Mouse (Mus musculus) central nervous system, embryonic 14 days (tissue): ENCODE results near the gene Olfr924. TPM values are rescaled to one million over a fixed set of nuclear protein-coding genes. Genes with fewer than 3 reads are reported as not detected.

ENCODE experiments used
- polyA plus RNA-seq: library from polyadenylated mRNA; depleted of rRNA; stranded (reverse); fragments of >200 nt; gene quantifications from 2 replicates; pipeline ENCODE4 v1.2.3, GENCODE M21; 2012; rRNA removed

Gene Olfr924
- polyA plus RNA-seq = not detected in 2 replicates

DNA sequence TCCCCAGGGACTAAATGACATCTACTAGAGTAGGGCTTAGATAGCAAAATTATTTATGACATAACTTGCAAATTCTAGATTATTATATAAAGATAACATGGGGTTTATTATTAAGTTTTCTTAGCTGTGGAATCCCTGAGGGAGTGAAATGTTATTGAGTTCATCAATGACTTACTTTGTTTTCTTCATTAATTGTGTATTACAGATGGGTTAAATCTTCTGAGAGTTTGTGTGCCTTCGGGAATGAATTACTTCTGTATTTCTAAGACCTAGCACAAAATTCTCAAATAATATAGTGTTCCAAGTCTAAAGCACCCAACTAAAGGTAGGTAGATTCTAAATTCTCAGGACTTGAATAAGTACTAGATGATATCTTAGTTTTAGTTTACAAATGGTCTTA is at the start of gene Olfr924:
TSS of gene Olfr924 (plus strand) at position 301 of the 400 bp plus-strand sequence.

GRCm38 (mm10) chr9:38814314-38814713 is 29.9 kb upstream of the Olfr924 start, which contains the start of gene Olfr922:
Gene Olfr922, plus strand, starts transcription at chr9:38814614.

GRCm38 (mm10) chr9:38826245-38826644 is 18.0 kb upstream of the Olfr924 start, which contains the start of gene Olfr923:
Gene Olfr923, plus strand, starts transcription at chr9:38826545.

GRCm38 (mm10) chr9:38854760-38855159 is 10.5 kb downstream of the Olfr924 start, which contains the start of gene Olfr26:
Gene Olfr26, plus strand, starts transcription at chr9:38855060.

GRCm38 (mm10) chr9:38876826-38877225 is 32.6 kb downstream of the Olfr924 start, which contains the start of gene Olfr926:
Gene Olfr926, plus strand, starts transcription at chr9:38877126.

Other genes with a start within 250 kb of the Olfr924 start
- gene Olfr914, start 239.3 kb upstream of the Olfr924 start, polyA plus RNA-seq = not detected in 2 replicates
- gene Olfr916, start 184.6 kb upstream of the Olfr924 start, polyA plus RNA-seq = not detected in 2 replicates
- not detected in 2 replicates for gene Olfr917, start 178.6 kb upstream of the Olfr924 start, polyA plus RNA-seq
- gene Olfr918, start 169.8 kb upstream of the Olfr924 start, polyA plus RNA-seq = not detected in 2 replicates
- not detected in 2 replicates for gene Olfr919, start 140.8 kb upstream of the Olfr924 start, polyA plus RNA-seq
- gene Vwa5a, start 126.2 kb upstream of the Olfr924 start, polyA plus RNA-seq = 6.4 and 8.9 TPM in 2 replicates
- 0.04 and 0.05 TPM in 2 replicates for gene Olfr920, start 92.2 kb upstream of the Olfr924 start, polyA plus RNA-seq
- not detected in 2 replicates for gene Olfr921, start 71.4 kb upstream of the Olfr924 start, polyA plus RNA-seq
- not detected in 2 replicates for gene Olfr922, start 29.8 kb upstream of the Olfr924 start, polyA plus RNA-seq
- not detected in 2 replicates for gene Olfr923, start 17.9 kb upstream of the Olfr924 start, polyA plus RNA-seq
- not detected in 2 replicates for gene Olfr26, start 10.6 kb downstream of the Olfr924 start, polyA plus RNA-seq
- not detected in 2 replicates for gene Olfr926, start 32.7 kb downstream of the Olfr924 start, polyA plus RNA-seq
- not detected in 2 replicates for gene Olfr930, start 85.4 kb downstream of the Olfr924 start, polyA plus RNA-seq
- gene Olfr933, start 127.9 kb downstream of the Olfr924 start, polyA plus RNA-seq = not detected in 2 replicates
- not detected in 2 replicates for gene Olfr934, start 143.9 kb downstream of the Olfr924 start, polyA plus RNA-seq
- not detected in 2 replicates for gene Olfr935, start 155.2 kb downstream of the Olfr924 start, polyA plus RNA-seq
- gene Olfr146, start 178.9 kb downstream of the Olfr924 start, polyA plus RNA-seq = not detected in 2 replicates
- not detected in 2 replicates for gene Olfr937, start 220.5 kb downstream of the Olfr924 start, polyA plus RNA-seq
- not detected in 2 replicates for gene Olfr938, start 234.4 kb downstream of the Olfr924 start, polyA plus RNA-seq